Mouse (Mus musculus) E14TG2a.4 (cell line): ENCODE measurements around the gene Acacb.

Experiments
- CTCF ChIP-seq: conservative IDR thresholded peaks from 2 replicates; pipeline ENCODE4 v1.5.1; 2014; ENCODE audit warnings: low read length
- NANOG ChIP-seq: IDR thresholded peaks from 2 replicates; pipeline ENCODE4 v1.6.1; 2014; ENCODE audit warnings: borderline replicate concordance, low read length, mixed read lengths
- POU5F1 ChIP-seq: IDR thresholded peaks from 2 replicates; pipeline ENCODE4 v1.6.1; 2014; ENCODE audit warnings: low read length, borderline replicate concordance

- no peak for TF ChIP-seq CTCF
- no peak for TF ChIP-seq NANOG
- TF ChIP-seq POU5F1: no peak
These were observed 19.7 kb upstream of the Acacb start for GRCm38 (mm10) chr5:114126499-114127244.
